Mouse (Mus musculus): ENCODE data around the gene Lipa.

GRCm38 (mm10) chr19:34474991-34475971, 52.0 kb downstream of the Lipa start, which contains the start of gene Ch25h:
- no peak for TF ChIP-seq CTCF (IDR thresholded peaks at IDR 0.05; ENCODE audit: extremely low read depth, insufficient read depth, low read length)
- TF ChIP-seq POLR2A (IDR thresholded peaks at IDR 0.05; ENCODE audit: extremely low read depth, insufficient read depth, low read length), result no peak
